Mouse (Mus musculus): ENCODE results near the gene Psg26. TPM values are rescaled to one million over a fixed set of nuclear protein-coding genes. Genes with fewer than 3 reads are reported as not detected.
"Not testable (repeated sequence)": the region's sequence is repeated elsewhere in the genome, so short reads cannot be mapped to it uniquely, and the experiment has no call there.

Gene Psg26
- not detected in 2 replicates for polyA plus RNA-seq (2012; ENCODE audit: insufficient read depth, insufficient read length, missing spikeins)

DNA sequence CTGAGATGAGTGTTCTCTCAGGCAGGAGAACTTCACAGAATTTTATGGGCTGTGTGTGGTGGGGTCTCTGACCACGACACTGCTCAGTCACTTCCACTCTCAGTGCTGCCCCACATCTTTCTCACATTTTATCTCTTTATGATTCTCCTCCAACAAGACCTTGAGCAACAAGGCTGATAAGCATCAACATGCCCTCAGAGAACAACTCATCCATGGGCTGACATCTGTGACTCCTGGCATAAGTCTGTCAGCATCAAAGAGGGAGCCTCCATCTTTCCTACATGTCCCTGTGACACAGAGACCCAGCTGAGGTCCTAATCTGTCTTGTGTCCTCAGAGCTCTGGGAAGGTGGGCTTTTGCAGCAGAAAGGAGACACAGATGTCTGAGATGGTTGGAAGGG is at the start of gene Psg26:
Gene Psg26, minus strand, starts transcription at position 101 of the 400 bp plus-strand sequence.
- H3K4me3 ChIP-seq (ENCODE audit: insufficient read depth, low read depth, low read length): no peak within 1 kb of the TSS
- H3K4me1 ChIP-seq (ENCODE audit: control insufficient read depth, insufficient read depth, insufficient read length, low read length): no peaks in the 10 kb centered on the region
- no peak within 1 kb of the TSS for H3K27ac ChIP-seq (replicated peaks; ENCODE audit: low read depth, low read length)

DNA sequence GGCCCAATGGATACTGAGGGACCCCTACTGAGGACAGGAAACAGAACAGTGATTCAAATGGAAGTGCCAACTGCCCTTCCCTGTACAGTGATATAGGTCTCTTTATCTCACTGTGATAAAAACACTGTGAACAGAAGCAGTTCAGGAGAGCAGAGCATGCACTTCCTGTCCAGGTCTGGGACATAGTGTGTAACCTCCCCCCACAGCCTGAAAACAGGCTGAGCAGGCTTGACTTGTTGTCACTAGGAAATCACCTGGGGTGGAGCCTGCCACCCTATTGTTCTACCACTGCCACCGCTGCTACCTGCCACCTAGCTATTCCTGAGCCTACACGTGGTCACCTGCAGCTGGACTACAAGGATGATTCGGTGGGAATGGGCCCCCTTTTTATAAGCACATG is 49.4 kb upstream of the Psg26 start:
- H3K27ac ChIP-seq (replicated peaks; ENCODE audit: low read depth, low read length): no peak overlapping the region
- no peaks in the 10 kb centered on the region for H3K4me1 ChIP-seq (ENCODE audit: control insufficient read depth, insufficient read depth, insufficient read length, low read length)
- no peak overlapping the region for H3K4me3 ChIP-seq (ENCODE audit: insufficient read depth, low read depth, low read length)

DNA sequence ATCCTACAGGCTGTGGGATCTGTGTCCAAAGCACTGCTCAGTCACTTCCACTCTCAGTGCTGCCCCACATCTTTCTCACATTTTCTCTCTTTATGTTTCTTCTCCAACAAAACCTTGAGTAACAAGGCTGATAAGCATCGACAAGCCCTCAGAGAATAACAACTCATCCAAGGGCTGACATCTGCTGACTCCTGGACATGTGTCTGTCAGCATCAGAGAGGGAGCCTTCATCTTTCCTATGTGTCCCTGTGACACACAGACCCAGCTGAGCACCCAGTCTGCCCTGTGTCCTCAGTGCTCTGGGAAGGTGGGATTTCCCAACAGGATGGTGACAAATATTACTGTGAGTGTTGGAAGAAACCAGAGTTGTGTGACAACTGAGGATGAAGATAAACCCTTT is 48.2 kb upstream of the Psg26 start, which contains the start of gene Psg25:
Gene Psg25, minus strand, starts transcription at position 101 of the 400 bp plus-strand sequence.
- H3K4me1 ChIP-seq (ENCODE audit: control insufficient read depth, insufficient read depth, insufficient read length, low read length): no peaks in the 10 kb centered on the region
- H3K27ac ChIP-seq (replicated peaks; ENCODE audit: low read depth, low read length): no peak within 1 kb of the TSS
- no peak within 1 kb of the TSS for H3K4me3 ChIP-seq (ENCODE audit: insufficient read depth, low read depth, low read length)

DNA sequence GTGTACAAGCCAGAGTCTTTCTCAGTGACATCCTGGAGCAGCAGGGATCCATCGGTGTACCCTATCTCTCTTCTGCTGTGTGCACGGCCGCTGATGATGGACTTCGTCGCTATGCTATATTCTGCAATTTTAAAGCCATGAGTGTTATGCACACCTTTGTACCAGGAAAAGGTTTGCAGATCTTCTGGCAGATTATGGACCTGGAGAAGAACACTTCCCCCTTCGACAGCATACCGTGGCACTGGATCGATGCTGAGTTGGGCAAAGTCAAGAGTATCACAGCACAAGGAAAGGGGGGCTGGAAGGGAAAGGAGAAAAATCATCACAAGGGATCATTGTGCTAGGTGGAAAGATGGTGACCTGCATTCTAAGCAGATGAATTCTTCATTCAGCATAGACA is 40.7 kb upstream of the Psg26 start:
- Histone ChIP-seq H3K4me3 (ENCODE audit: insufficient read depth, low read depth, low read length) (no peak overlapping the region), H3K27ac (replicated peaks; ENCODE audit: low read depth, low read length) (no peak overlapping the region), H3K4me1 (ENCODE audit: control insufficient read depth, insufficient read depth, insufficient read length, low read length) (no peaks in the 10 kb centered on the region)

DNA sequence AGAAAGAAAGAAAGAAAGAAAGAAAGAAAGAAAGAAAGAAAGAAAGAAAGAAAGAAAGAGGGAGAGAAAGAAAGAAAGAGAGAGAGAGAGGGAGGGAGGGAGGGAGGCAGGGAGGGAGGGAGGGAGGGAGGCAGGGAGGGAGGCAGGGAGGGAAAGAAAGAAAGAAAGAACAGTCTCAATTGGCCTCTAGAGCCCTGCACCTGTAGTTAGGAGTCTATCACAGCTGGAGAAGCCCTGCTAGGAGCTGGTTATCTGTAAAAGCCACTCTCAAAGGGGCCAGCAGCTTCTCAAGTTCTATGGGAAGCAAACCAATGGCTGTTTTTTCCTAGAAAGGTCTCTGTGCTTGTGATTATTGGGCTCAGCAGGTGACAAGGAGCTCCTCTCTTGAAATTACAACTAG is 28.9 kb upstream of the Psg26 start:
- not testable (repeated sequence) for H3K4me1 ChIP-seq (ENCODE audit: control insufficient read depth, insufficient read depth, insufficient read length, low read length); H3K27ac ChIP-seq (replicated peaks; ENCODE audit: low read depth, low read length); H3K4me3 ChIP-seq (ENCODE audit: insufficient read depth, low read depth, low read length)

DNA sequence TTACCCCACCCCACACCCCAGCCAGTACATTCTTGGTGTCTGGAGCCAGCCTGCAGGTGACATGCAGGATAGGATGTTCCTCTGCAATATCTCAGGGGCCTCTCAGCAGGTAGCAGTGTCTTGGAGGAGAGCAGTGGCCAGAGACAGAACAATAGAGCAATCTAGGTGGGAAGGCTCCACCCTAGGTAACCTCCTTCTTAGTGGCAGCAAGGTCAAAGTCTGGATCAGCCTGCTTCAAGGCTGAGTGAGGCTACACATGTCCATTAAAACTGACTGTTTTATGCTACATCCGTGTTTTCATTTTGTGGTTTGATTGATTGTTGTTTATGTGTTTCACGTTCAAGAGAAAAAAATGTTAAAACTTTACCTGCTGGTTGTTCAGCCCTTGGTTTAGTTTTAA is 28.4 kb upstream of the Psg26 start:
- not testable (repeated sequence) for H3K4me1 ChIP-seq (ENCODE audit: control insufficient read depth, insufficient read depth, insufficient read length, low read length); H3K4me3 ChIP-seq (ENCODE audit: insufficient read depth, low read depth, low read length); H3K27ac ChIP-seq (replicated peaks; ENCODE audit: low read depth, low read length)

DNA sequence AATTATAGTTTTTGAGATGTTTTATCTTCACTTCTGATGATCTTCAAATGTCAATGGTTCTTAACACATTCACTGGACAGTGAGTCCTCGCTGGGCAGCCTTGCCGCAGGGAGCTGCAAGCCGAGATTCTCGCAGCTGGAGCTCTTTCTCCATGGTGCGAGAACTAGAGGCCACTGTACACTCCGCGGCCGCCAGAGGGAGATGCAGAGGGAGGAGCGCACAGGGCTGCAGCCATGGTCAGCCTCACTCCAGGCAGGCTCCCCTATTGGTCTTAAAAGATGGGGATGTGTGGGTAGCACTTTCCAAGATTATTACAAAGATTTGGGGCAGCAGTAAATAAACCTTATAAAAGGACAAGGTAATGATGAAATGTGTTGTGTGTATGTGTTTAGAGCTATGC is 27.5 kb upstream of the Psg26 start:
- Histone ChIP-seq H3K4me1 (ENCODE audit: control insufficient read depth, insufficient read depth, insufficient read length, low read length) (no peaks in the 10 kb centered on the region), H3K4me3 (ENCODE audit: insufficient read depth, low read depth, low read length) (no peak overlapping the region), H3K27ac (replicated peaks; ENCODE audit: low read depth, low read length) (no peak overlapping the region)

DNA sequence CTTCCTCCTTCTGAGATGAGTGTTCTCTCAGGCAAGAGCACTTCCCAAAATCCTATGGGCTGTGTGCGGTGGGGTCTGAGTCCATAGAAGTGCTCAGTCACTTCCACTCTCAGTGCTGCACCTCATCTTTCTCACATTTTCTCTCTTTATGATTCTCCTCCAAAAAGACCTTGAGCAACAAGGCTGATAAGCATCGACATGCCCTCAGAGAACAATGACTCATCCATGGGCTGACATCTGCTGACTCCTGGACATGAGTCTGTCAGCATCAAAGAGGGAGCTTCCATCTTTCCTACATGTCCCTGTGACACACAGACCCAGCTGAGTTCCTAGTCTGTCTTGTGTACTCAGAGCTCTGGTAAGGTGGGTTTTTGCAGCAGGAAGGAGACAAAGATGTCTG is 52.0 kb downstream of the Psg26 start, which contains the start of gene Psg28:
Gene Psg28, minus strand, starts transcription at position 101 of the 400 bp plus-strand sequence.
- H3K4me3 ChIP-seq (ENCODE audit: insufficient read depth, low read depth, low read length); H3K27ac ChIP-seq (replicated peaks; ENCODE audit: low read depth, low read length); H3K4me1 ChIP-seq (ENCODE audit: control insufficient read depth, insufficient read depth, insufficient read length, low read length): not testable (repeated sequence)

Other genes starting within 250 kb of the Psg26 start
- gene Mill1, start 238.8 kb downstream of the Psg26 start, polyA plus RNA-seq (2012; ENCODE audit: insufficient read depth, insufficient read length, missing spikeins): not detected in 2 replicates
- not detected in 2 replicates for gene Psg18, start 129.2 kb downstream of the Psg26 start, polyA plus RNA-seq (2012; ENCODE audit: insufficient read depth, insufficient read length, missing spikeins)
- not detected in 2 replicates for gene Psg28, start 52.1 kb downstream of the Psg26 start, polyA plus RNA-seq (2012; ENCODE audit: insufficient read depth, insufficient read length, missing spikeins)
- not detected in 2 replicates for gene Psg25, start 48.1 kb upstream of the Psg26 start, polyA plus RNA-seq (2012; ENCODE audit: insufficient read depth, insufficient read length, missing spikeins)
- not detected in 2 replicates for gene Psg27, start 83.1 kb upstream of the Psg26 start, polyA plus RNA-seq (2012; ENCODE audit: insufficient read depth, insufficient read length, missing spikeins)
- not detected in 2 replicates for gene Psg23, start 132.3 kb upstream of the Psg26 start, polyA plus RNA-seq (2012; ENCODE audit: insufficient read depth, insufficient read length, missing spikeins)
- not detected in 2 replicates for gene Psg21, start 172.5 kb upstream of the Psg26 start, polyA plus RNA-seq (2012; ENCODE audit: insufficient read depth, insufficient read length, missing spikeins)
- gene Psg20, start 202.0 kb upstream of the Psg26 start, polyA plus RNA-seq (2012; ENCODE audit: insufficient read depth, insufficient read length, missing spikeins): not detected in 2 replicates
- not detected in 2 replicates for gene Psg22, start 233.9 kb upstream of the Psg26 start, polyA plus RNA-seq (2012; ENCODE audit: insufficient read depth, insufficient read length, missing spikeins)